Mouse (Mus musculus) limb, embryonic 14.5 days (tissue): ENCODE measurements around the gene Chchd5. TPM values are rescaled to one million over a fixed set of nuclear protein-coding genes. Genes with fewer than 3 reads are reported as not detected.

Experiments used
- ATAC-seq: fragments of 200-750 bp; cut with Nextera tagmentation; 2 replicates; pipeline ENCODE4 v1.8.0; 2017; ENCODE audit warnings: low read depth, moderate number of reproducible peaks, moderate TSS enrichment; ENCODE audit not compliant: low FRiP score
- DNase-seq: peaks from one replicate; pipeline ENCODE4 v3.0.0-alpha.2; 2015; ENCODE audit warnings: low spot score
- H3K27ac ChIP-seq: fragments of 300-500 bp; sonication (generic); replicated peaks from 2 replicates; pipeline ENCODE4 v1.5.1; 2014; ENCODE audit warnings: low read depth, mild to moderate bottlenecking, low read length, moderate library complexity, mixed read lengths
- H3K27me3 ChIP-seq: fragments of 300-500 bp; sonication (generic); 2 replicates; pipeline ENCODE4 v1.6.1; 2014; ENCODE audit warnings: low read length, mixed read lengths; ENCODE audit not compliant: control insufficient read depth, insufficient read depth
- H3K36me3 ChIP-seq: fragments of 300-500 bp; sonication (generic); 2 replicates; pipeline ENCODE4 v1.6.1; 2014; ENCODE audit warnings: mild to moderate bottlenecking, low read length, moderate library complexity, mixed read lengths; ENCODE audit not compliant: control insufficient read depth, insufficient read depth
- H3K4me1 ChIP-seq: fragments of 300-500 bp; sonication (generic); 2 replicates; pipeline ENCODE4 v1.6.1; 2014; ENCODE audit warnings: antibody characterized with exemption, low read length, mixed read lengths; ENCODE audit not compliant: control insufficient read depth, insufficient read depth
- H3K4me2 ChIP-seq: fragments of 300-500 bp; sonication (generic); replicated peaks from 2 replicates; pipeline ENCODE4 v1.6.1; 2014; ENCODE audit warnings: low read depth, mild to moderate bottlenecking, low read length, moderate library complexity; ENCODE audit not compliant: severe bottlenecking
- H3K4me3 ChIP-seq: fragments of 300-500 bp; sonication (generic); replicated peaks from 2 replicates; pipeline ENCODE4 v1.5.1; 2014; ENCODE audit warnings: low read length
- H3K9ac ChIP-seq: fragments of 300-500 bp; sonication (generic); 2 replicates; pipeline ENCODE4 v1.6.1; 2014; ENCODE audit warnings: mild to moderate bottlenecking, low read depth, low read length, moderate library complexity; ENCODE audit not compliant: severe bottlenecking
- H3K9me3 ChIP-seq: fragments of 300-500 bp; sonication (generic); 2 replicates; pipeline ENCODE4 v1.6.1; 2016; ENCODE audit warnings: low read length; ENCODE audit not compliant: control insufficient read depth
- POLR2A ChIP-seq: fragments of 200-500 bp; IDR thresholded peaks from 2 replicates; pipeline ENCODE4 v1.8.0; 2012; ENCODE audit warnings: inconsistent platforms, mild to moderate bottlenecking, moderate library complexity, borderline replicate concordance; ENCODE audit not compliant: insufficient read depth, insufficient read length; ENCODE audit errors: extremely low read depth
- WGBS: fragments of 180-500 bp; shearing (Covaris S2); extraction: QIAGEN DNeasy Blood & Tissue Kit; methylation state at CpG from one replicate; pipeline ENCODE4 v1.1.7; 2014; 5-methylcytosine and 5-hydroxymethylcytosine counted together
- polyA plus RNA-seq, 2 experiments: library from polyadenylated mRNA; depleted of rRNA in 1 of 2; stranded (reverse) in 1 of 2; unstranded in 1 of 2; fragments of >200 nt; fragmentation: Nextera tagmentation in 1 of 2; extraction: Ambion mirVana in 1 of 2; gene quantifications; 2 replicates each; pipeline versions ENCODE4 v1.2.1 to v1.2.3; 2012 to 2014

Gene Chchd5
- polyA plus RNA-seq, 2 experiments: 32.3 to 32.7 TPM

- DNase-seq (no peak), ATAC-seq (no peak)
- WGBS: 72% methylated on average over 8 of the region's 8 CpGs
- no peaks in the 10 kb centered on the region for H3K36me3 ChIP-seq
- H3K9me3 ChIP-seq: no peaks in the 10 kb centered on the region
- no peaks in the 10 kb centered on the region for H3K27me3 ChIP-seq
- H3K27ac ChIP-seq: no peak overlapping the region
- no peaks in the 10 kb centered on the region; the same call in 1 of the 2 replicates for H3K4me1 ChIP-seq
- no peak overlapping the region for H3K9ac ChIP-seq
- no peak for TF ChIP-seq POLR2A
- H3K4me3 ChIP-seq: no peak overlapping the region
- no peak overlapping the region for H3K4me2 ChIP-seq
Measured at GRCm38 (mm10) chr2:129179946-129180853, 50.7 kb downstream of the Chchd5 start.

- H3K4me1 ChIP-seq: no peaks in the 10 kb centered on the region; the same call in 1 of the 2 replicates
- H3K4me3 ChIP-seq: no peak overlapping the region
- no peak overlapping the region for H3K27ac ChIP-seq
- TF ChIP-seq POLR2A: no peak
- no peak overlapping the region for H3K4me2 ChIP-seq
- no peaks in the 10 kb centered on the region for H3K27me3 ChIP-seq
- no peaks in the 10 kb centered on the region for H3K9me3 ChIP-seq
- ATAC-seq (no peak), DNase-seq (no peak)
- 92% methylated on average over 5 of the region's 5 CpGs for WGBS
- H3K9ac ChIP-seq: no peak overlapping the region
- no peaks in the 10 kb centered on the region for H3K36me3 ChIP-seq
Measured at GRCm38 (mm10) chr2:129181509-129181908, 52.0 kb downstream of the Chchd5 start.

GRCm38 (mm10) chr2:129182412-129182811 lies 52.9 kb downstream of the Chchd5 start:
- no peak for TF ChIP-seq POLR2A
- Histone ChIP-seq H3K27ac (no peak overlapping the region), H3K4me1 (no peaks in the 10 kb centered on the region; the same call in 1 of the 2 replicates), H3K9ac (no peak overlapping the region), H3K27me3 (no peaks in the 10 kb centered on the region), H3K36me3 (no peaks in the 10 kb centered on the region), H3K4me3 (no peak overlapping the region), H3K4me2 (no peak overlapping the region), H3K9me3 (no peaks in the 10 kb centered on the region)
- no peak for DNase-seq
- WGBS: 95% methylated on average over 1 of the region's 1 CpGs
- ATAC-seq: no peak

- no peak overlapping the region for H3K9ac ChIP-seq
- H3K9me3 ChIP-seq: no peaks in the 10 kb centered on the region
- no peak overlapping the region for H3K4me3 ChIP-seq
- no peak overlapping the region for H3K27ac ChIP-seq
- no peak overlapping the region for H3K4me2 ChIP-seq
- H3K4me1 ChIP-seq: no peaks in the 10 kb centered on the region; the same call in 1 of the 2 replicates
- H3K27me3 ChIP-seq: no peaks in the 10 kb centered on the region
- DNase-seq: no peak
- no peaks in the 10 kb centered on the region for H3K36me3 ChIP-seq
- TF ChIP-seq POLR2A: no peak
- 42% methylated on average over 14 of the region's 14 CpGs for WGBS
- ATAC-seq: no peak
Measured at GRCm38 (mm10) chr2:129183561-129184031, 54.1 kb downstream of the Chchd5 start.

Other genes starting within 250 kb of the Chchd5 start
- 3.5 and 7.1 TPM in 2 replicates for gene Zc3h8, start 185.6 kb upstream of the Chchd5 start, polyA plus RNA-seq (2012; rRNA removed)
- gene Zc3h8, start 185.6 kb upstream of the Chchd5 start, polyA plus RNA-seq (2014; fragmentation: Nextera tagmentation; extraction: Ambion mirVana): 6.2 and 7.5 TPM in 2 replicates
- 1.8 TPM in 2 replicates for gene Zc3h6, start 162.3 kb upstream of the Chchd5 start, polyA plus RNA-seq (2012; rRNA removed)
- gene Zc3h6, start 162.3 kb upstream of the Chchd5 start, polyA plus RNA-seq (2014; fragmentation: Nextera tagmentation; extraction: Ambion mirVana): 2.3 and 2.8 TPM in 2 replicates
- gene Gm10762, start 162.0 kb upstream of the Chchd5 start, polyA plus RNA-seq (2012; rRNA removed): 15.6 and 17.1 TPM in 2 replicates
- gene Gm10762, start 162.0 kb upstream of the Chchd5 start, polyA plus RNA-seq (2014; fragmentation: Nextera tagmentation; extraction: Ambion mirVana): 20.4 and 22.2 TPM in 2 replicates
- 0.22 and 0.23 TPM in 2 replicates for gene Vinac1, start 81.5 kb upstream of the Chchd5 start, polyA plus RNA-seq (2012; rRNA removed)
- gene Vinac1, start 81.5 kb upstream of the Chchd5 start, polyA plus RNA-seq (2014; fragmentation: Nextera tagmentation; extraction: Ambion mirVana): 0.12 TPM in 1 of 2 replicates, not detected in the other
- gene Ttl, start 63.8 kb upstream of the Chchd5 start, polyA plus RNA-seq (2012; rRNA removed): 15.8 and 16.9 TPM in 2 replicates
- 20.2 and 20.4 TPM in 2 replicates for gene Ttl, start 63.8 kb upstream of the Chchd5 start, polyA plus RNA-seq (2014; fragmentation: Nextera tagmentation; extraction: Ambion mirVana)
- 38.8 and 48.9 TPM in 2 replicates for gene Polr1b, start 28.7 kb upstream of the Chchd5 start, polyA plus RNA-seq (2012; rRNA removed)
- gene Polr1b, start 28.7 kb upstream of the Chchd5 start, polyA plus RNA-seq (2014; fragmentation: Nextera tagmentation; extraction: Ambion mirVana): 11.5 and 12.2 TPM in 2 replicates
- 40.6 and 40.8 TPM in 2 replicates for gene Slc20a1, start 69.1 kb downstream of the Chchd5 start, polyA plus RNA-seq (2012; rRNA removed)
- 28.7 and 32.1 TPM in 2 replicates for gene Slc20a1, start 69.1 kb downstream of the Chchd5 start, polyA plus RNA-seq (2014; fragmentation: Nextera tagmentation; extraction: Ambion mirVana)
- gene Ckap2l, start 167.5 kb downstream of the Chchd5 start, polyA plus RNA-seq (2012; rRNA removed): 14.2 and 18.1 TPM in 2 replicates
- 49.8 and 52.8 TPM in 2 replicates for gene Ckap2l, start 167.5 kb downstream of the Chchd5 start, polyA plus RNA-seq (2014; fragmentation: Nextera tagmentation; extraction: Ambion mirVana)
- gene Il1a, start 180.3 kb downstream of the Chchd5 start, polyA plus RNA-seq (2012; rRNA removed): 0.04 and 0.06 TPM in 2 replicates
- gene Il1a, start 180.3 kb downstream of the Chchd5 start, polyA plus RNA-seq (2014; fragmentation: Nextera tagmentation; extraction: Ambion mirVana): 0.21 TPM in 1 of 2 replicates, not detected in the other
- gene Il1b, start 241.4 kb downstream of the Chchd5 start, polyA plus RNA-seq (2012; rRNA removed): 0.10 TPM in 1 of 2 replicates, not detected in the other
- gene Il1b, start 241.4 kb downstream of the Chchd5 start, polyA plus RNA-seq (2014; fragmentation: Nextera tagmentation; extraction: Ambion mirVana): not detected in 2 replicates